Mouse (Mus musculus) ES-Bruce4 (cell line): ENCODE data around the gene Atg4a-ps. TPM values are rescaled to one million over a fixed set of nuclear protein-coding genes. Genes with fewer than 3 reads are reported as not detected.

ENCODE experiments used
- H3K27ac ChIP-seq: 2 replicates; pipeline ENCODE4 v1.5.1; 2012; ENCODE audit warnings: low read length, inconsistent platforms; ENCODE audit not compliant: insufficient read depth
- H3K27me3 ChIP-seq: 2 replicates; pipeline ENCODE4 v1.6.1; 2012; ENCODE audit warnings: mild to moderate bottlenecking, low read length, inconsistent platforms; ENCODE audit not compliant: control insufficient read depth, poor library complexity, insufficient read depth, severe bottlenecking
- H3K36me3 ChIP-seq: 2 replicates; pipeline ENCODE4 v1.6.1; 2012; ENCODE audit warnings: inconsistent platforms, mild to moderate bottlenecking, low read length, moderate library complexity; ENCODE audit not compliant: control insufficient read depth, poor library complexity, insufficient read depth, severe bottlenecking
- H3K4me1 ChIP-seq: one replicate; pipeline ENCODE4 v1.8.1; 2011; ENCODE audit warnings: low read length; ENCODE audit not compliant: control insufficient read depth, insufficient read depth
- H3K4me3 ChIP-seq: 2 replicates; pipeline ENCODE4 v1.5.1; 2011; ENCODE audit warnings: low read depth, mild to moderate bottlenecking, low read length
- H3K9ac ChIP-seq: 2 replicates; pipeline ENCODE4 v1.6.1; 2012; ENCODE audit warnings: low read depth, mild to moderate bottlenecking, inconsistent platforms; ENCODE audit not compliant: poor library complexity, severe bottlenecking
- H3K9me3 ChIP-seq: replicated peaks from 2 replicates; pipeline ENCODE4 v1.6.1; 2012; ENCODE audit warnings: mild to moderate bottlenecking, low read length, inconsistent platforms; ENCODE audit not compliant: control insufficient read depth, poor library complexity, insufficient read depth, severe bottlenecking
- CTCF ChIP-seq: IDR thresholded peaks from one replicate; pipeline ENCODE4 v1.8.1; 2011; ENCODE audit warnings: low read depth, low read length
- EP300 ChIP-seq: IDR thresholded peaks from 2 replicates; pipeline ENCODE4 v1.6.1; 2011; ENCODE audit warnings: low read depth, low read length; ENCODE audit not compliant: insufficient read depth
- POLR2A ChIP-seq: IDR thresholded peaks from one replicate; pipeline ENCODE4 v1.8.1; 2011; ENCODE audit warnings: low read length; ENCODE audit not compliant: insufficient read depth
- polyA plus RNA-seq: library from polyadenylated mRNA; stranded (reverse); fragments of >200 nt; gene quantifications from 2 replicates; pipeline ENCODE4 v1.2.4, GENCODE M21; 2011; ENCODE audit warnings: low read depth; ENCODE audit not compliant: missing spikeins, insufficient read depth, insufficient read length

Gene Atg4a-ps
- polyA plus RNA-seq, 1 experiment, result 1.2 TPM

GRCm38 (mm10) chr3:103640226-103640803 lies 5.6 kb downstream of the Atg4a-ps start:
- H3K27ac ChIP-seq, result no peak overlapping the region
- TF ChIP-seq CTCF (no peak), EP300 (no peak), POLR2A (no peak)

GRCm38 (mm10) chr3:103637641-103638040 lies 8.2 kb downstream of the Atg4a-ps start:
- Histone ChIP-seq H3K4me3 (no peak overlapping the region), H3K4me1 (no peaks in the 10 kb centered on the region), H3K36me3 (no peaks in the 10 kb centered on the region), H3K27me3 (no peaks in the 10 kb centered on the region), H3K9ac (no peak overlapping the region), H3K27ac (no peak overlapping the region), H3K9me3 (no peaks in the 10 kb centered on the region)
- TF ChIP-seq POLR2A (no peak), CTCF (no peak), EP300 (no peak)

More at GRCm38 (mm10) chr3:103640226-103640803, 5.6 kb downstream of the Atg4a-ps start:
- Histone ChIP-seq H3K4me3 (no peak overlapping the region), H3K27me3 (no peaks in the 10 kb centered on the region), H3K36me3 (no peaks in the 10 kb centered on the region), H3K4me1 (no peaks in the 10 kb centered on the region), H3K9me3 (no peaks in the 10 kb centered on the region), H3K9ac (no peak overlapping the region)

GRCm38 (mm10) chr3:103634256-103634655 lies 11.6 kb downstream of the Atg4a-ps start:
- H3K27ac ChIP-seq, result no peak overlapping the region
- H3K9ac ChIP-seq, result no peak overlapping the region
- no peaks in the 10 kb centered on the region for H3K27me3 ChIP-seq
- no peaks in the 10 kb centered on the region for H3K36me3 ChIP-seq
- H3K4me1 ChIP-seq, result no peaks in the 10 kb centered on the region
- TF ChIP-seq CTCF, result no peak
- TF ChIP-seq EP300, result no peak
- no peak for TF ChIP-seq POLR2A
- H3K4me3 ChIP-seq, result no peak overlapping the region
- no peaks in the 10 kb centered on the region for H3K9me3 ChIP-seq

- H3K27ac ChIP-seq, result no peak overlapping the region
- no peaks in the 10 kb centered on the region for H3K27me3 ChIP-seq
- H3K4me1 ChIP-seq, result no peaks in the 10 kb centered on the region
- H3K36me3 ChIP-seq, result no peaks in the 10 kb centered on the region
- H3K9me3 ChIP-seq, result no peaks in the 10 kb centered on the region
- TF ChIP-seq CTCF, result no peak
- no peak for TF ChIP-seq EP300
- TF ChIP-seq POLR2A, result no peak
- H3K4me3 ChIP-seq, result no peak overlapping the region
- no peak overlapping the region for H3K9ac ChIP-seq
Measured at GRCm38 (mm10) chr3:103633831-103634230, 12.0 kb downstream of the Atg4a-ps start.

GRCm38 (mm10) chr3:103633124-103633523 lies 12.7 kb downstream of the Atg4a-ps start:
- H3K27me3 ChIP-seq, result no peaks in the 10 kb centered on the region
- no peak for TF ChIP-seq EP300
- no peak for TF ChIP-seq CTCF
- no peak for TF ChIP-seq POLR2A
- H3K4me1 ChIP-seq, result no peaks in the 10 kb centered on the region
- H3K9me3 ChIP-seq, result no peaks in the 10 kb centered on the region
- no peak overlapping the region for H3K27ac ChIP-seq
- no peak overlapping the region for H3K9ac ChIP-seq
- no peak overlapping the region for H3K4me3 ChIP-seq
- no peaks in the 10 kb centered on the region for H3K36me3 ChIP-seq

GRCm38 (mm10) chr3:103627661-103628060 lies 18.2 kb downstream of the Atg4a-ps start:
- H3K9me3 ChIP-seq, result no peaks in the 10 kb centered on the region
- TF ChIP-seq POLR2A (no peak), EP300 (no peak), CTCF (no peak)

More at GRCm38 (mm10) chr3:103627661-103628060, 18.2 kb downstream of the Atg4a-ps start:
- H3K27me3 ChIP-seq, result no peaks in the 10 kb centered on the region
- no peak overlapping the region for H3K9ac ChIP-seq
- no peaks in the 10 kb centered on the region for H3K36me3 ChIP-seq
- H3K4me1 ChIP-seq, result no peaks in the 10 kb centered on the region
- H3K4me3 ChIP-seq, result no peak overlapping the region
- H3K27ac ChIP-seq, result no peak overlapping the region
